Mouse (Mus musculus): ENCODE data around the gene Olfr1410.

GRCm38 (mm10) chr1:92596019-92596418, 9.6 kb upstream of the Olfr1410 start:
- no peak for TF ChIP-seq GATA1 (IDR thresholded peaks at IDR 0.05; ENCODE audit: low read length)
- TF ChIP-seq TAL1 (IDR thresholded peaks at IDR 0.05; ENCODE audit: low read length): no peak
